Mouse (Mus musculus) testis, postnatal 14 days (tissue): ENCODE results near the gene Slc35d1.
A peak's percentile ranks its signal among the peaks of the same experiment; 100 is the strongest.

Experiments used
- DNase-seq: peaks from one replicate; pipeline ENCODE4 v3.0.0; 2021; ENCODE audit warnings: low spot score

Slc35d1 gene

DNA sequence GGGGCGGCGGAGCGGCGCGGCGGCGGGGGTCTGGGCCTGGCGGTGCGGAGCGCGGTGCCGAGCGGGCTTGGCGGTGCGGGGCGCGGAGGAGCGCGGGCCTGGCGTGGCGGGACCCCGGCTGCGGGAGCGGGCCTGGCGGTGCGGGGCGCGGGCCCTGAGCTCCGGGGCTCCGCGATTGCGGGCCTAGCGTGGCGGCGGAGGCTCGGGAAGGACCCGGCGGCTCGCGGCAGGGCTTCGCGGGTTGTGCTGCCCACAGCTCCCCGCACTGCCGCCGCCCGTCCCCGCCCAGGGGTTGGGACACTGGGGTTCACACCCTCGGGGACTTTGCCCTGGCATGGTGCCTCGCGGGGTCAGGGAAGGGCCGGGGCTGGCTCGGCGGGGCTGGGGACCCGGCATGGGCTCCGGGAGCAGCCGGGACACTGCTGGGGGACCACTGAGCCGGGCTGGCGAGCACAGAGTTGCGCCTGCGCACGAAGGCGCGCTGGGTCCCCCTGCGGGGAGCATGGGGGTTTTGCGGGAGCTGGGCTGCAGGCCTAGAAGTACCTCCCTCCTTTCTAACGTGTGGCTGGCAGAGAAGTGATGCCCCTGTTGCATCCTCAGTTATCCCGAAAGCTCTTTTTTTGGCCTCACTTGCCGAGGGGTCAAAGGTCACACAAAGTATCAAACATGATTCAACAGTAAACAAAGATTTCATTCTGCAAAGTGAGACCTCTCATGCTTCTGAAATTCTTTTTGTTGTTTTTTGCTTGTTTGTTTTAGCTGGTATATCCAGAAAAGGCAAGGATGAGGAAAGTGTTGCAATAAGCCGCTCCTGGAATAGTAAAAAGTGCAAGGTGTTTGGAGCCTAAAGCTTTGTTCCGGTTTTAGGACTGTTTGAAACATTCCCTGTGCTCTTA is at the start of gene Slc35d1:
Slc35d1 (minus strand) TSS at position 240 of the 896 bp plus-strand sequence.
- peak; percentile 87 for DNase-seq

DNA sequence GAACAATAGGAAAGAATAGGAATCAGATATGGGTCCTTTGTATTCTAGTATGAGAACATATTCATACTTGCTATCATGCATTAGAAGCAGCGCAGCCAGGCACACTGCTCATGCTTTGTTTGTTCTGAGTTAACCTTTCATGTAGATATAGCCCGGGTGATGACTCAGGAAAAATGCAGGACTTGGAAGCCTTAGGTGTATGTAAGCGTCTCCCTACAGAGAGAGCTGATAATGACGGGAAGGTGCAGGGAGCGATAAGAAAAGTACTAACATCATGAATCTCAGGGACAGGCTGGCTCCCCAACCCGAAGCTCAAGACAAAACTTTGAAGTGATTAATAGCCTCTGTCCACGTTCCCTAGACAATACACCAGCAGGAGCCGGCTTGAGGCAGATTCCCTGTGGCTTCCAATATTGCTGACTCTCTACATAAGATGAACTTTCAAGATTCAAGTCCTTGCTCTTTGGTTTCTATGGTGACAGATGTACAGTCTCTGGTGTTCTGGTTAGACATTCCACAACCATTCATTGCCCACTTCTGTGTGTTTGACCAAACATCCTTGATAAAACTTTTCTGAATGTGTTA is 48.9 kb upstream of the Slc35d1 start:
- DNase-seq: no peak

DNA sequence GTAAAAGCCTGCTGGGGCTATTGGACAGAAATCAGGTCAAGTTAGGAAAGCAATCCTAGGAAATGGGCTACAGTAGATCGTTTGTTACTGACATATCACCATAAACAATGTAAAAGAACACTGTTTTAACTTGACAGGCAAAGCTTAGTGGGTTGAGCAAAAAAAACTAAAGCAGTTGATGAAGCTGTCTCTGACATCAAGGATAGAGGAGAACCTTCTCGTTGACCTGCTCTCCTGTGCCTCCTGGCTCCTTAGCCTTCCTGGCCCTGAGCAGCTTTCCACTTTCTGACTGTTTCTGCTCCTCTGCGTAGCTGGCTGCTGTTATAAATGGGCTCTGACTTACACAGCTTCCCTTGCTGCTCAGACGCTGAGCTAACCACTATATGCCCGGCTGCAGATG is 48.4 kb upstream of the Slc35d1 start:
- no peak for DNase-seq

DNA sequence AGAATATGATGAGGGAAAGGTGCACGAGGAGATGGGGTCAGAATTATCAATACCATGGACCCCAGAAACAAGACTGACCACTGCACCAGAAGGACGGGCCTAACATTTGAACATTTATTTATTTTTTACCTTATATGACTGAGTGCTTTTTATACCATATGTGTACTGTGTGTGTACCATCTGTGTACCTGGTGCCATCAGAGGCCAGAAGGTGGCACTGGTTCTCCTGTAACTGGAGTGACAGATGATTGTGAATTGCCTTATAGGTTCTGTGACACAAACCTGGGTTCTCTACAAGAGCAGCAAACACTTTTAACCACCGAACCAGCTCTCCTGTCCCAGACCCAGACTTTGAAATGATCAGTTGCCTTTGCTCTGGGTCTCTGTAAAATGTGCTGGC is 43.9 kb upstream of the Slc35d1 start:
- DNase-seq: no peak

DNA sequence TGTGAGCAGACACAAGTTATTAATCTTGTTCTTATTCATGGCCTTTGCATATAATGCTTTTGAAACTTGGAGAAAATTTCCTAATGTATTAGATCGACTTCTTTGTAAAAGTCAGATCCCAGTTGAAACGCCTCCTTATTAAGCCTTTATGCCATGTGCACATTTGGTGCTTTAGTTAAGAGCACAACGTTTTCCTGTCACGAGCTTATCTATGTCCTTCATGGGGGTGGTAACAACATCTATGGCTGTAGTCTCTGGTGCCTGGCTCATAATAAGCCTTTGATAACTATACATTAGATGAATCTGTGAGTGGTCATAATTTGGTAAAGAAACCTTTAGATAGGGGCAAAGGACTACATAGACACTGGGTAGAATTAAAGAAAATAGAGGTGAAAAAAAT is 38.9 kb upstream of the Slc35d1 start:
- DNase-seq: no peak

DNA sequence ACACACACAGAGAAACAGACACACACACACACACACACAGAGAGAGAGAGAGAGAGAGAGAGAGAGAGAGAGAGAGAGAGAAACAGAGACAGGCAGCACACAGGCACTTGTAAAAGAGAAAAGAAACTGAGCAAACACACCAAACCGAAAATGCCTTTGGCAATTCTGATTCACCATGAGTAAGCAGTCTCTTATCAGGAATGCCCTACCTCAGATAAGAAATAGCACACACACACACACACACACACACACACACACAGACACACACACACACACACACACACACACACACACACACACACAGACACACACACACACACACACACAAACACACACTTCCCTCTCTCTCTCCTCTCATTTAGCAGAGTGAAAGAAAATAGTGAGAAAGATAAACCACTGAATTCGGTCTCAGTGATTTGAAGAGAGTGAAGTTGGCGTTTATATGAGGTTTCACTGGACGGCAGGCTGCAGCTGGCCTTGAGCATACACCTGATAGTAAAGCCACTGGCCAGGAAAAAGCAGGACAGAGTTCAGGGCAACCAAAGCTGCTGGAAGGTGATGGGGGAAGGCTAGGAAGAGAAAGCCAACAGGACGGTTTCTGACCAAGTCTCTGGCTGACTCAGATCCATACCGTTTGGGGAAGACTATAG is 34.6 kb upstream of the Slc35d1 start:
- no peak for DNase-seq

DNA sequence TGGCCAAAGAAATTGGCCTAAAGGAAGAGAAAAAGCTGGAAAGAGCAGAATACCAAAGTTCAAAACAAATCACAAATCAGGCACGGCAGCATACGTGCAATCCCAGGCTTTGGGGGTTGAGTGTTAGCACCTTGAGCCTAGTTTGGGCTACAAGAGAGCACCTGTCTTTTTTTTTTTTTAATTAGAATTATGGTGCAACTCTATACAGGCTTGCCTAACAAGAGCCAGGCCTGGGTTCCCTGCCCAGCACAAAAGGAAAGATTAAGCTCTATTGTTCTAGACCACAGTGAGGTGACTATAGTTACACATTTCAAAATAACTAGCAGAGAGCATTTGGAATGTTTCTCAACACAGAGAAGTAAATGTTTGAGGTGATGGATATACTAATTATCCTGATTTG is 32.8 kb upstream of the Slc35d1 start:
- DNase-seq: no peak

DNA sequence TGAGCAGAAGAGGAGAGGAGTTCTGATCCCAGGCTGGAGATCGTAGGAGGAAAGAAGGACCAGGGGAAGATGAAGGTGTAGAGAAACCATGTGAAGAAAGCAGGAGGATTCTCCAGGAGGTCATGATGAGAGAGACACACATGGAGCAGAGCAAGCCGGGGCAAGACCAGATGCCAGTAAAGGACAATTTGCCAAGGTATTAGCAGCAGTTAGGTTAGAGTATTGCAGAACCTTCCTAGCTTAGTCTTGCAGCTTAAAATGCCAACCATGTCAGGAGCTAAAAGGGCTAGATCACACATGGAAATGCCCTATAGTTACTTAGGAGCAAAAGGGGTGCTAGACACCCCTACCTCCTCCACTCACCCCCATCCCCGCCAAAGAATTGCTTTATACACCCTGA is 32.3 kb upstream of the Slc35d1 start:
- DNase-seq: no peak

DNA sequence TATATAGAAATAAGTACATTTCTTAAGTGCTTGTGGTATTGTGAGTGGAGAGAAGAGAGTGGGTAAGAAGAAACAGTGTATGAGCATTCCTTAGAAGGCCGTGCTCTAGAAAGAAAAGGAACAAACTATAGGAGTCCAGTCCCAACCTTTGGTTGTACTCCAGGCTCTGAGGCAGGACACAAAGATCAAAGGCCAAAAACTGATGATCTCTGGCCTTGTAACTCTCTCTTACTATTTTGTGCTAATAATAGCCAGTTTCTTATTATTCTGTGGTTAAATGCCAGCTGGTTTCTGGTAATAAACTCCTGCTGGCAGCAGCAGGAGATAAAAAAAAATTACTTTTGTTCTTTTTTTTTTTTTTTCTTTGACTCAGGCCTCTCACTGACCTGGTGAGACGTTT is 17.2 kb upstream of the Slc35d1 start:
- no peak for DNase-seq

DNA sequence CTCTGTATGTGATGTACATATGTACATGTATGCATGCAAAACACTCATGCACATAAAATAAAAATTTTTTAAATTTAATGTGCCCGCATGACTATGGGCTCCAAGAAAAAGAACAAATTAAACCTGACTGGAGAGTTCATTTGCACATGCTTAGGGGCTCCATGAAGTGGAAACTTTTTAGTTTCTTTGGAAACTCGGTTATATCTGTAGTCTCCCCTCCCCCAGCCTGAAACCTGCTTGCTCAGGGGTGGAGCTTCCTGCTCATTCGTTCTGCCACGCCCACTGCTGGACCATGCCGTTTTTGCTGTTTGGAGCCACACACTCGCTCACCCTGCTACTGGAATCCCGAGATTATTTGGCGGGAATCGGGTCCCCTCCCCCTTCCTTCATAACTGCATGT is 7.9 kb upstream of the Slc35d1 start:
- DNase-seq: no peak

DNA sequence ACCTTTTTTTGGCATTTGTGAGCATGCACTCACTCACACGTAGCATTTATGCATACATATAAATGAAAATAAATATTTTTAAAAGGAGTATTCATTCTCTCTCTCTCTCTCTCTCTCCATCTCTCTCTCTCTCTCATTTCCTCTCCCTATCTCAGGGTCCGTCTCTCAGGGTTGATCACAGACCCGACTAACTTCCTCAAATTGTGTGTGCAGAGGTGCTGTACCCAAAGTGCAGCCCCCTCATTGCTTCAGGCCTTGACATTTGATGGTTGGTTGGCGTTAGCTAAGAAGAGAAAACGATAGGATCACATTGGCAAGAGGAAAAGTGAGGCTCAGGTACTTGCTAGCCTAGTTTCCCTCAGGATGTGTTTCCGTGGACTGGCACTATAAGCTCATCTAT is 6.8 kb upstream of the Slc35d1 start:
- DNase-seq: no peak

DNA sequence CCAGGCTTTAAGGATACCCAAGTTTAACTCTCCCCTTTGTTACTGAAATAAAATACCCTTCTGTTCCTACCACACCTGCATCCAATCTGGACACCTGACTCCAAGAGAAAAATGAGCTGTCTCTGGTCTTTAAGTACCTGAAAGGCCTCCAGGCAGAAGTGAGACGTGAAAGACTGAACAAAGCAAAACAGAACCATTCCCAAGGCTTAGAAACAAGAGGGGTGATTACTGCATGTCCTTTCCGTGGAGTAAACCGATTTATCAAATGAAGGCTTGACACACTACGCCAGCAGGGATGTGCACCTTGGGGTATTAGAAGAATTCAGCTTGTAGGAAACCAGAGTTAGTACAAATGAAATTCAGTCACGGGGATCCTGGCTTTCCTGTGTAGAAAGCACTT is 4.0 kb upstream of the Slc35d1 start:
- no peak for DNase-seq

DNA sequence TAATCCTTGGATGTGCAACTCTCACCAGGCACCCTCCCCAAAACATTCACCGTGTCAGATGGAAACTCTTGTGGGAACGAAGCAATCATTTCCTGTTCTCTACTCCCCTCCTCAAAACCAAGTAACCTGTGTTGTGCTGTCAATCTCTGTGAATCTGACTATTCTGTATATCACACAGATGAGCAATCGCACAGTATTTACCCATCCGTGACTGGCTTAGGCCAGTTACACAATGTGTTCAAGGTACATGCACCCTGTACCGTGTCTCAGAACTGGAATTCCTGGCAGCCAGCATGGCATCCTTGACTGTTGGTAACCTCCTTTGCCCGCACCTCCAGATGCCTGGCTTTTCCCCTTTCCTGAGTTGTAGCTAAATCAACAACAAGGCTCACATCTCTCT is 1.1 kb upstream of the Slc35d1 start:
- no peak for DNase-seq

DNA sequence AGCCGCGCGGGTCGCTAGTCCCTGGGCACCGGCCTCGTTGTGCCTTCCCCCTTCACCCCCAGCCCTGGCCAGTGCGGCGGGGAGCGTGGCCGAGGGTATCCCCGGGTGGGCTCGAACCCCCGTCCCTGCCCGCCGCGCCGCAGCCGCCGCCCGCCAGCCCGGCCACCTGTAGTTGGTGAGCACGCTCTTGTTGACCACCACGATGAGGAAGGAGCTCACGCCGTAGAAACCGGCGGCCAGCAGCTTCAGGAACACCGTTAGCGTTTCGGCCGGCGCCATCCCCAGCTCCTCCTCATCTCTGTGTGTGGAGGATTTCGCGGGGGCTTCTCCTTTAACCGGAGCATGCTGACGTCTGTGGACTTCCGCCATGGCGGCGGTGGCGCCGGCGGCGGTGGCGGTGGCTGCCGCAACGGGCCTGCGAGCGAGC is 453 bp downstream of the Slc35d1 start:
- DNase-seq: peak; percentile 76

DNA sequence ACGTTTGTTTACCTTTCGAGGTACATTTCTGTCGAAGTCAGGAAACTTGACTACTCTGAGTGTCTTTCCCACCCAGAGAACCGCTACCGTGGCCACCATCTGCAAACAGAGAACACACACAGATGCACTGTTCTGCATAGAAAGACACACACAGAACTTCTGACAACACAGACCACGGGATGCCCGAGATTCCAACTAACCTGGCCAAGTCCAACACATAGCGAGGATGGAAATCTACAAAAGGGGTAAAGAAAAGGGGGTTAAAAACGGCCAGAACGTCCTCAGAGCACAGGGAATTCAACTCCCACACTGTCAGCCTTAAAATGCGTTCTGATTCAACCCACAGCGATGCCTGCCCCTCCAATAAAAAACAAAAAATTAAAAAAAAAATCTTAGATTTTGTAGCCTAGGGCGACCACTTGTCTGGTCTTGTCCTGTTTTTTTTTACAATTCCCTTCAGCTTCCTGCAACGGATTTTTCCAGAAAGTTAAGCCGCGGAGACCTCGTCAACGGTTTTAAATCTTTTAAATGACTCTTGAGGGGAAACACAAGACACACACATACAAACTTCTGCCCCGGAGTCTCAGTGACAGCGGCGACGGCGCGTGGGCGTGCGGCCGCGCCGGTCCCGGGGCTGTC is 986 bp downstream of the Slc35d1 start:
- peak; percentile 16 for DNase-seq

DNA sequence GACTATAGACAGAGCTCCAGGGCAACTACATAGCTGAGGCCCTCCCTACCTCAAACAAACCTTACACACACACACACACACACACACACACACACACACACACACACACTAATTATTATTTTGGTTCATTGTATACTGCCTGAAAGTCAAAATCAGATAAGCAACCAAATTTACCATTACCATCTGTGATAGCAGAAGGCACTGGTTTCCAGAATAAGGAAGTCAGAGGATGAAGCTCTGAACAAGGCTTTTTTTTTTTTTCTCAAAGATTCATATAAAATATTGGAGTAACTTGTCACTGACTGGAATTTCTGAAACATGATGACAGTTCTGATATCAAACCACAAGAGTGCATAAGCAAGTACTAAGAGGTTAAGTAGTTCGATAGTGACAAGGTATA is 6.4 kb downstream of the Slc35d1 start:
- DNase-seq: no peak

DNA sequence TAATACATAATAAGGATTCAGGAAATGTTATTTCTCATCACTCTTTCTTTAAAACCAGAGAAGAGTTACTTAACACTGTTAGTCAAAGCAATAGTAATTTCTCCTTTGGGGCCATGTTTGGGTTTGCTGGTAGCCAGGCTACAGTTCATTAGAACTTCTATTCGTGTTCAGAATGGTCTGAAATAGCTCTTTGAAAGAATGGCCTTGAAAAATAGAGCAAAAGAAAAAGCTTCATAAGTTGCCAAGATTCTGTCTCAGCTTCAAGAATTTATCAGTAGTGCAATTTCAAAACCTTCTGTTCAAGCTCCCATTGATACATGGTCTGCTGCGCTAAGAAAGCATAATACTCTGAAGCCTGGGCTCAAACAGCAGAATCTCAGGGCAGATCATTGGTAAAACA is 11.3 kb downstream of the Slc35d1 start:
- no peak for DNase-seq

DNA sequence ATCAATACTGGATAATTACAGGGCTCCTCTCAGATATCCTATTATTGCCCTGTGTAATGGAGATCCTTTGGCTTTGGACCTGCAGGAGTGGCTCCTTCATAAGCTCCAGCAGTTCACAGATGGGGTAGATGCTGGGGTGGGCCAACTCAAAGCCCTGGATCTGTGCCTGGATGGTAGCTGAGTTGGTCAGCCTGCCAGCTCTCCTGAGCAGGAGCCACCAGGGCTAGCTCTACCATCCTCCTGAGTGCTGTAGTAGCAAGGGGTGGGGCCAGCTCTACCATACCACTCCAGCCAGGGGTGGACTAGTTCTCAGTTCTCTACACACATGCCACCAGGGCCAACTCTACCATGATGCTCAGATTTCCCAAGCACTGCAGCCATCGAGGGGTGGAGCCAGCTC is 14.9 kb downstream of the Slc35d1 start:
- no peak for DNase-seq

DNA sequence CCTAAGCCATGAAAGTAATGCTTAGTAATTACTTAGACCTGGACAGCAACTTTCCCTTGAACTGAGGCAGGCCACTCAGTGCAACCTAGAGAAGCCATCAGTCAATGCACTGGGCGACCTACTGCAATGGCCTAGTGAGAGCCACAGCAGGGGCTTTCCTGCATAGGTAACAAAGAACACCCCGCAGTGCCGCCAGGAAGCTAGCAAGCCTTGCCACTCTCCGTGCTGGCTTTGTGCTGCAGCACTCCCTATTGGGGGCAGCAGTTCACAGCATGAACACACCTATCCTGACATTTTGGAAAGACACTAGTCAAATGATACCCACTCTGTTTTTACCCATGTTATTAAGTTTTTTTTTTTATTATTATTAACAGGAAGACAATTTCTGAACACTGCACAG is 15.9 kb downstream of the Slc35d1 start:
- no peak for DNase-seq

DNA sequence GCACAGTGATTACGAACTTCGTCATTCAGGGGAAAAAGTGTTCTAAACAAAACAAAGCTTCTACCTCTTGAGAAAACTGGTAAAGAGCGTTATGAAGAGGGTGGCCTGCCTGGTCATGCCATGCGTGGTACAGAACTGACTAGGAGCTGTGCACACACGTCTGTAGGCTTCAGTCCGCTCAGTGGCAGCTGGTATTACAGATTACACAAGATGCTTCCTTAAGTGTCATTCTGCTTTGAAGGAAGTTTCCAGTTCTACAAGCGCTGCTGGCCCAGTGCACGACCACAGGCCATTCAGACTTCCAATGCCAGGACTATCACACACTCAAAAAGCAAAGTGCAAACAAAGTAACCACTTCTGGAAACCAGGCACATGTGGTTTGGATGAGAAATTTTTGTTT is 17.6 kb downstream of the Slc35d1 start:
- DNase-seq: no peak

DNA sequence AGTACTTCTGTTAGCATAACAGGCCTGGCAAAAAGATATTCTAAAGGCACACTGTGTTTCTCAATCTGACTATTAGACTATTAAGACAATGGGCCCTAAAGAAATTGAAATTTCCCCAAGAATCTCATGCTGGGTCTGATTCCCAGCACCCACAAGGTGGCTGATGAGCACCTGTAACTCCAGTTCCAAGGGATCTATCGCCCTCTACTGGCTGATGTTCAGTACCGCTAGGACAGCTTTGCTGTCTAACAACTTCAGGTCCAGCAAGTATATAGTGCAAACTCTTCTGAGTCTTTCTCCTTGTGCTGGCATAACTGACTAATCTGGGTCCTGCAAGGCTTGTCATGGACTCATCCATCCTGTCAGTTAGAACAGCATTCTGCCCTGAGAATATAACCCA is 22.5 kb downstream of the Slc35d1 start:
- no peak for DNase-seq

DNA sequence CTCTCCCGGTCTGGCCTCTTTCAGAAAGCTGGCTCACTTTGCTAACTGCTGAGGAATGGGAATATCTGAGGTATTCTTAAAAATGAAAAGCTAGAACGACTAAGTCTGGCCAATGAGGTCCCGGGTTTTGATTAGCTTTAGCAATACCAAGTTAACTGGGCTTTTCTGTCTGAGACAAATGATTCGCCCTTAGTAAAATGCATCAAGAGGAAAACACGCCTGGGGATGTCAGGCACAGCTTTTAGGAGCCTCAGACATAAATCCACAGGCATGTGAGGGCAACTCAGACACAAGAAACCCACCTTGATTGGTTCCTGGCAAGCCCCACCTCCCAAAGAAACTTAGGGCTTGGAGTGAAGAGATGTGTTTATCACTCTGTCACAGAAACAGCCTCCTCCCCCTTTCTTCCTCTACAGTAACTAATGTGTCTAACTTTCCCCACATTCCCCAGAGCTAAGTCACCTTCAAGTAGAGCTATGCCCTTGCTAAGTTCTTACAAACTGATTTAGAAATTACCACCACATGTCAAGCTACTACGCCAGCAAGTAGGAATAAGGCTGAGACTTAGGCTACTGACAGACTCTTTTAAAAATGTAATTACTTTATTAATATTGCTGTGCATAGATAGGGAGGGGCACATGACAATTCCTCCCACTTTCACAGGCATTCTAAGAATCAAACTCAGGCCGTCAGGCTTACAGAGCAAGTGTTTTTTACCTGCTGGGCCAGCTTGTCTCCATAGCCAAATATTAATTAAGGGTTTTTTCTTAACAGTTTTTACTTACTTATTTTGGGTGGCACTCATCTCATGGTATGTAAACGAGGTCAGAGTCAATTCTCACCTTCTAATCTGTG is 26.0 kb downstream of the Slc35d1 start:
- DNase-seq: no peak
